Mouse (Mus musculus) granulocyte monocyte progenitor cell, adult 5-6 weeks (primary cell): ENCODE data around the gene Xrcc1. TPM values are rescaled to one million over a fixed set of nuclear protein-coding genes. Genes with fewer than 3 reads are reported as not detected.
"Not testable (repeated sequence)": the region's sequence is repeated elsewhere in the genome, so short reads cannot be mapped to it uniquely, and the experiment has no call there.

Source experiments
- ATAC-seq: replicated peaks from 2 replicates; pipeline ENCODE4 v1.8.0; 2016; ENCODE audit warnings: mild to moderate bottlenecking, moderate TSS enrichment, inconsistent platforms; ENCODE audit not compliant: poor library complexity, severe bottlenecking
- total RNA-seq, 2 experiments: library from RNA; stranded (forward) in 1 of 2; stranded (reverse) in 1 of 2; fragments of 200-712, 200-1000 nt in 1 of 2; fragments of >200 nt in 1 of 2; fragmentation: Nextera tagmentation in 1 of 2; gene quantifications; 2 replicates each; pipeline ENCODE4 v1.2.3; 2014 to 2017

Gene Xrcc1
- total RNA-seq (2014; fragmentation: Nextera tagmentation) (72.6 and 80.6 TPM in 2 replicates), total RNA-seq (2017) (38.6 and 40.9 TPM in 2 replicates)

DNA sequence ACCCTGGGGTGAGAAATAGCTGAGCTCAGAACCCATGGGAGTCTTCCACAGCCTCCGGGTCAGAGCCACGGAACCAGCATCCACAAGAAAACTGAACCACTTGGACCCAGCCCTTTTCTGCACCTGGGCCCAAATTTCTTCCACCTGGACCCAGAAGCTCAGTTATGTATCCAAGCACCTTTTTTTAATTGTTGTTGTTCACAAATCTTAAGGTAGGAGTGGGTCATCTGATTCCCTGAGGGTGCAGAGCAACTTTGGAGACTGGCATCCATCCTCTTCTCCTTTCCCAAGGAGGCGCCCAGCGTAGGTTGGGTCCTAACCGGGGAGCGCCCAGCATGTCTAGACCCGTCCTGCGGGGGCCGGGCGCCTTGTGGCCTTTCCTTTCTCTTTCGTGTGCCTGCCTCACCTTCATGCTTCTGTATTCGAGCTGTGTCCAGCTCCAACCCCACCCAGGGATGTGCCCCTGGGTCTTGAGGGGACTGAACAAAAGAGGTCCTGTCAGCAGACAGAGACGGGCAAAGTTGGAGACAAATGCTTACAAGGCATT is at the start of gene Xrcc1, which contains the start of gene Pinlyp:
TSS of gene Xrcc1 (plus strand) at position 222 of the 547 bp plus-strand sequence.
TSS of gene Pinlyp (minus strand) at position 51 of the 547 bp plus-strand sequence.
- ATAC-seq = no peak

DNA sequence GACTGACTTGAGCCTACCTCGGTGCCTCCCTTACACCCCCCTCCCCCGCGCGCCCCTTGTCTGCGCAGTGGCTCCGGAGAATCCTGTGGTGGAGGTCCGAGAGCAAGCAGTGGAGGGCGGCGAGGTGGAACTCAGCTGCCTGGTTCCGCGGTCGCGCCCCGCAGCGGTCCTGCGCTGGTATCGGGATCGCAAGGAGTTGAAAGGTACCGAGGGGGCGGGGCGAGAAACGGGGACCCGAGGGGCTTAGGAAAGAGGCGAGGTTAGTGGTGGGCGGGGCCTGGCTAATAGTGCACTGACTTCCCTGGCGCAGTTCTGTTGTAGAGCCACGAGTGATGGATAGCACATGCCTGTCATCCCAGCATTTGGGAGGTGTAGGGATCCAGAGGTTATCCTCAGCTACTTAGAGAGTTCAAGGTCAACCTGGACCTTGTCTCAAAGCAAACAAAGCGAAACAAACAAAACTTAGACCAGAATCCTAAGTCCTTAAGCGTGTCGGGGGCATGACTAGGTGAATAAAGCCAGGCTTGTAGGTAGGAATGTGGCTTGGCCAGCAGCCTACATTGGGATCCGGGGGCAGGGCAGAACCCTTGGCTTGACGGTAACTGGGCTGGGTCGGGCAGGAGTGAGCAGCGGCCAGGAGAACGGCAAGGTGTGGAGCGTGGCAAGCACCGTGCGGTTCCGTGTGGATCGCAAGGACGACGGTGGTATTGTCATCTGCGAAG is 46.1 kb upstream of the Xrcc1 start:
- peak; percentile 42 for ATAC-seq

DNA sequence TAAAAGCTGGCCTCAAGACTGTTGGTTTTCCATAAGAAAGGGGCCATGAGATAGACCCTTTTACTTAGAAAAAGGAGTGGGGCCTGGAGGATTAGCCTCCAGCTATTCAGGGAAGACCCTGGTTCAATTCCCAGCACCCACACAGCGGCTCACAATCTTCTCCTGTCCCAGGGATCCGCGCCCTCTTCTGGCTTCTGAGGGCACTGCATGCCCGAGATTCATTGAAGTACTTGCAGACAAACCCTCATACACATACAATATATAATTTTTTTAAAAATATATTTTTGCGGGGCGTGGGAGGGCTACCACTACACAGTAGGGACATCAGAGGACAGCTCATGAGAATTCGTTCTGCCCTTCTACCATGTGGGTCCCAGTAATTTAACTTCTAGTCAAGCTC is 45.2 kb upstream of the Xrcc1 start:
- no peak; the same call in 1 of the 2 replicates for ATAC-seq

DNA sequence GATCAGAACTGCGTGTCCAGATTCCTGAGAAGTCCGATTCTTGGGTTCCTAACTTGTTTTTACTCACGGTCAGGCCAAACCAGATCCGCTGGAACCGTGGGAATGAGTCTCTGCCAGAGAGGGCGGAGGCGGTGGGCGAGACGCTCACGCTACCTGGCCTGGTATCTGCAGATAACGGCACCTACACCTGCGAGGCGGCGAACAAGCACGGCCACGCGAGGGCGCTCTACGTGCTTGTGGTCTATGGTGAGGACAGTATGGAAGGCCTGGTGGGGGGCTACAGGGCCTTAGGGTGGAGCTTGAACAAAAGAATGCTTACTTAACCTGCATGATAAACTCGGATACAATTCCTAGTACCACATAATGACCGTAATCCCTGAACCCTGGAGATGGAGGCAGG is 44.6 kb upstream of the Xrcc1 start:
- ATAC-seq = no peak

DNA sequence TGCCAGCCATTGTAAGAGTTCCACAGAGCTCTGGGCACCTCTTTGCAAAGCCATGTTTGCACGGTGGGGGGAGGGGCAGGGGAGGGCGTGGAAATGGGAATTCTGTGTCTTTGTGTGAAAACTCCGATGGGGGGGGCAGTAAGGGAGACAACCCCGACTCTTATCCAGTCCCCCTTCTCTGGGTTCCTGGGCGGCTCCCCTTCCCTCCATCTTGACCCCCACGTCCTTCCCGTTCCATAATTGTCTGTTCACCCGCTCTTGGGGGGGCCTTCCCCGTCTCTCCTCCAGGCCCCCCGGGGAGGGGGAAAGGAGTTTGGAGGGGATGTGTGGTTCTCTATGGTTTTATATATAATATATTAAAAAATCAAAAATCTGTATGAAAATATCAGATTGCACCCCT is 42.1 kb upstream of the Xrcc1 start:
- ATAC-seq = no peak

DNA sequence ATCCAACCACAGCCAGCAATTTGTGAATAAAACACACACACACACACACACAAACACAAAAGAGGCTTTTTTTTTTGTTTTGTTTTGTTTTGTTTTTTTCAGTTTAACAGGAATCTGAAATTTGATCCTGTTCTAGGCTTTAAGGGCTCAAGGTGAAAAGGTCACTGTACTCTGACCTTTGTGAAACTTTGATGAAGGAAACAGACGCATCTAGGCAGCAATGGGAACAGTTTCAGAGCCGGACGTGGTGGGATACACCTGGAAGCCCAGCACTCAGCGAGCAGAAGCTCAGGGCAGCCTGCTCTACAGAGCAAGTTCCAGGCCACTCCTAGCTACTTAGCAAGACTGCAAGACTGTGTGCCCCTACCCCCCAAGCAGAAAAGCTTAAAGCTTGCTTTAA is 41.2 kb upstream of the Xrcc1 start:
- no peak for ATAC-seq

DNA sequence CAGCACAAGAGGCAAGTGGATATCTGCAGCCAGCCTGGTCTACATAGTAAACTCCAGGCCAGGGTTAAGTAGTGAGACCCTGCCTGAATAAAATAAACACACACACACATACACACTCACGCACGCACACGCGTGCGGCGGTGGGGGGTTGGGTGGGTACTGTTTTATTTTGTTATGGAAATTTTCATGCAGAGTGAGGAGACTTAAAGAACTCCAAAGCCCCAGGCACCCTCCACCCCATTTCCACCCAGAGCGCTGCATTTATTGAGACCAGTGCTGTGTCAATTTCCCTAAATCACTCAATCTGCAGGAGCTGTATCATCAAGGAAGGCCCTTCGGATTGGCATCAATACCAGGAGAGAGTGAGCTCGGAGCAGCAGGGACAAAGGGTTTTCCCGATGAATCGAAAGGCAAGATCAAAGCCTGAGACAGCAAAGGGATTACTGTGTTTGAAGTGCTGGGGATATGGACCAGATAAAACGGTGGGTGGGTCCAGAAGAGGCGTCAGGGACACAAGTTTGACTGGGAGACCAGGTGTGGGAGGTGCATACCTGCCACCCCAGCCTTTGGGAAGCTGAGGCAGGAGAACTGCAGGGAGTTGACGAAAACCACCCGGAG is 40.5 kb upstream of the Xrcc1 start:
- no peak for ATAC-seq

DNA sequence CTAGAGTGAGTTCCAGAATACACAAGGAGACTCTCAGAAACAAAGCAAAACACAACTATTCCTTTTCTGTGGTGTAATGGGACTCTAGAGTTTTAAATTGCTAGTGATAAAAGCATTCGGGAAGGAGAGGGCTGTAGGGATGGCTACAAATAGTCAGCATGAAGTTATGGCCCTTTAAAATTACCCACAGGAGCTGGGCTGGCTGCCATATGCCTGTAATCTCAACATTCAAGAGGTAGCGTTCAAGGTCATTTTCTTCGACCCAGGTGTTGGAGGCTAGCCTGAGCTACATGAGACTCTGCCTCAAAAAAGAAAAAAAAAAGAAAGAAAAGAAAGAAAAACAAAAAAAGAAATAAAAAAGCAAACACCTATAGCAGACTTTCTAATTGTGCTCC is 40.0 kb upstream of the Xrcc1 start:
- ATAC-seq = no peak

DNA sequence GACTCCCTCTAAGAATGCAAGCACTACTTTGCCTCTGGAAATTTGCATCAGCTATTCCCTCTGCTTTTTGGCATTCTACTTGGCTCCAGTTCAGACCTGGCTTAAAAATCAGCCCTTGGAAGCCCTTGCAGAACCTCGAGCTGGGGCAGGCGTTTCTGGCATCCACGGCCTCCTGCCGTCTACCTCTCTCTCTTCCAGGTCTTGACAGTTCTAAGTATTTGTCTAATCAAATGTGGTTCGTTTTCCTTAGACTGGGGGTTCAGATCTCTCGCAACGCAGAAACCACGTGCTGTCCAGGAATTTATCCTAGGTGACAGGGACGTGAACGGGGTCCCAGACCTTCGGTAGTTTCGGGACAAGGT is 39.6 kb upstream of the Xrcc1 start:
- no peak for ATAC-seq

DNA sequence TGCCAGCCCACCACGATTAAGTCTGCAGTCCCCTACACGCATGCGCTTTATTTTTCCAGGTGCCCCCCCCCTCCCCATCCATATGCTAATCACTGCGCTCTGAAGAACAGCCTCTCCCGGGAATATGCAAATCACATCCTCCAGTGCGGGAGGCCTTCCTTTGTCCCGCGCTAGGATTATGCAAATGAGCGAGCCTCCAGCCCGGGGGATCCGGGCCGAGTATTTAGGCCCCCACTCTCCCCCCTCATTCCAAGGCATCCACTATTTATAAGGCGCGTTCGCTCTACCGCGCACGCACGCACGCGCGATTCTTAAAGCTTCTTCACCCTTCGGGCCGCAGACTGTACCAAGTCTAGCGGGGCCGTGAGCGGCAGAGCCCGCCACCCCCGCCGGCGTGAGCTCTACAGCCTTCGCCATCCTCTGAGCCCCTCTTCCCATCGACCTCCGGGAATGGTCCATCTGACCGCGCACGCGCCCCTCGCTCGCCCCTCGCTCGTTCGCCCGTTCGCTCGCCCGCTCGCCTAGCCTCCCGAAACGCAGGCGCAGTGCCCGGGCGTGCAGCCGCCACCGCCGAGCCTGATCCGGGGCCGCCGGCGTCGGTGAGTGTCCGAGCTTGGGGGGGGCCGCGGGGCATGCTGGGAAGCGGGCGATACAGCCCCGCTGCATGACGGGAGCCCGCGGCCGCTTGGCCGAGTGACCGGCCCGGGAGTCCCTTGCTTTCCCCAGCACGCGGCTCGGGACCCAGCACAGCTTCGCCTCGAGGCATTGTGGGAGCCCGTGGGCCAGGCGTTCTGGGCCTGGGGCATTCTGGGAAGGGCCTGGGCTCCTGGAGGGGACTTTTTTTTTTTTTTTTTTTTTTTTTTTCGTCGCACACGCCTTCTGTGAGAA is 39.0 kb upstream of the Xrcc1 start, which contains the start of gene Zfp428:
TSS of gene Zfp428 (plus strand) at position 169 of the 888 bp plus-strand sequence.
- peak; percentile 78 for ATAC-seq

DNA sequence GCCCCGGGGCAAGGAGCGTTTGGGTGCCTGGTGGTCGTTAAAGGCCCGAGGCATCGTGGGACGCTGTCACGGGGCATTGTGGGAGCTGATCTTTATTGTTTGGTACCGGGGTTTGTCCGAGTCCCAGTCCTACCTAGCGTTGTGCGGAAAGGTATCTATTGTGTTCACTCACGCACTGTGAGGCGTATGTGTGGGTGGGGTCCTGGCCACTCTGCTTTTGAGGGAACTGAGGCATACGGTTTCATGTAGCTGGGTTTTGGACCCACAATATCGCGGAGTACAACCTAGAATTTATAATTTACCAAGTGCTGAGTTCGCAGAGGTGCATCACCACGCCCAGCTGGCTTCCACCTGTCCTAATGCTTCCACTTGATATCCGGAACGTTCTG is 38.4 kb upstream of the Xrcc1 start:
- 0 out of 2 replicates have a peak, but pooled peaks have one; percentile 1 for ATAC-seq

DNA sequence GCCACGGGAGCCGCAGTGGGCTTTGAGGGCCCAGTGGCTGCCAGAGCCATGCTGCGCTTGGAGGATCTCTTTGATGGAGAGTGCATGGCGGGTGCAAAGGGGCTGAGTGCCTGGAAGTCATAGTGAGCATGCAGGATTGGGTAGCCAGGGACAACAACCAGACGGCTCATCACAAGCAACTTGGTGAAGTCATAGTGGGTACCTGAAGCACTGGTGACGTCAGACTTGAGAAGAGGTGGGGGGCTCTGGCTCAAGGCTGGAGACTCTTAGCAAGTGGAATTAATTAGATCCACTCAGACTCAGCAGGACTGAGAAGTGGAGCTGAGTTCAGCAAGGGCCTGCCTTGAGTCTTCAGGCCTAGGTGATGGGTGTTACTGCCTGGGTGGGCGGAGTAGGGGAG is 33.7 kb upstream of the Xrcc1 start, which contains the start of gene AC161166.1:
TSS of gene AC161166.1 (minus strand) at position 101 of the 400 bp plus-strand sequence.
- ATAC-seq = no peak

DNA sequence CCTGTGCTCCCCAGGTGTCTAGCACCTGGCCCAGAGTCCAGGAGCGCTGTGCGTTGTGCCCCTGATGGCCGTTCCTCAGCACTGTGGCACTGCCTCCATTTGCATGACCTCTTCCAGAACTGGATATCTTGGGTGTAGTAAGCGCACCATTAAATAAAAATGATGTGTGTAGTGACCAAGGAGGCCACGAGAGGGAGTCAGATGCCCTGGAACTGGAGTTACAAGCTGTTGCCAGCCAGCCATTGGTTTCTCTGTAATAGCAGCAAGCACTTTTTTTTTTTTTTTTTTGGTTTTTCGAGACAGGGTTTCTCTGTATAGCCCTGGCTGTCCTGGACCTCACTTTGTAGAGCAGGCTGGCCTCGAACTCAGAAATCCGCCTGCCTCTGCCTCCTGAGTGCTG is 29.8 kb upstream of the Xrcc1 start:
- not testable (repeated sequence) for ATAC-seq

DNA sequence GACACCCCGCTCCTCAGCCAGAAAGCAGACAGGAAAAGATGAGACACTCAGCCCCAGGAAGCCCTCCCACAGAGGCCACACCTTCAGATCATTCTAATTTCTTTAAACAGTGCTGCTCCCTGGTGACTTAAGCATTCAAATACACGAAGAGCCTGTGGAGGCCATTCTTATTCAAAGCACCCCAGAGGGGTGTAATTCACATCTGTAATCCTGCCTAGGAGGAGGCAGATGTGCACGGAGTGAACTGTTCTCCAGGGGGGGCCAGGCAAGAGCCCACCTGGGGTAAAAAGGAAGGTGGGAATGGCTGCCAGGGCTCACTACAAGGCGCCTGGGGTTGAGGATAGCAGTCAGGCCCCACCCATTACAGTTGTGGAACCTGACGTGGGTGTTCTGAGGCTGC is 29.0 kb upstream of the Xrcc1 start:
- ATAC-seq = no peak

DNA sequence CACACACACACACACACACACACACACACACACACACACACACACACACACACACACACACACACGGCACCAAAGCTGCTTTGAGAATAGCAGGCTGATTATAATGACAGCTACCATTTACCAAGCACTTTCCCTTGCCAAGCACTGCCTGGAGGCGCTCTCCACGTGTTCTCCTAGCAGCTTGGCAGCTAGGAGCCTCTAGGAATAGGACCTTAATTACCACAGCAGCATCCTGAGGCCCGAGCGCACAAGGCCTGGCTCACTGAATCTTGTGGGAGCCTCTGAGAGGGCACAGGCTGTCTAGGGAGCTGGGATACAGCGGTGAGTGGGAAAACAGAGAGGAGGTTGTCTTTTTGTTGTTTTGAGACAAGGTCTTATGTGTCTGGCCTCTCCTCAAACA is 28.4 kb upstream of the Xrcc1 start:
- no peak for ATAC-seq

DNA sequence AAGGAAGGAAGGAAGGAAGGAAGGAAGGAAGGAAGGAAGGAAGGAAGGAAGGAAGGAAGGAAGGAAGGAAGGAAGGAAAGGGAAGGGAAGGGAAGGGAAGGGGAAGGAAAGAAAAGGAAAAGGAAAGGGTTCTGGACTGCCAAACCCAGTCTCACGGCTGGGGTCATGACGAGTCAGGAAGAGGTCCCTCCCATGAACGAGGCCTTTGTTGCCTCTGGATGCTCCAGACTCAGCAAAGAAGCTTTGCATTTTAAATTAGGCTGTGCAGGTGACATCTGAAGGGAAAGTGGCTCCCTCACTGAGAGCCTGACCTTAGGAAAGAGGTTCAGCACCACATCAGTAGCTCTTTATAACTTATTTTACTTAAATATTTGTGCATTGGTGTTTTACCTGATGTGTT is 27.0 kb upstream of the Xrcc1 start:
- ATAC-seq = no peak

DNA sequence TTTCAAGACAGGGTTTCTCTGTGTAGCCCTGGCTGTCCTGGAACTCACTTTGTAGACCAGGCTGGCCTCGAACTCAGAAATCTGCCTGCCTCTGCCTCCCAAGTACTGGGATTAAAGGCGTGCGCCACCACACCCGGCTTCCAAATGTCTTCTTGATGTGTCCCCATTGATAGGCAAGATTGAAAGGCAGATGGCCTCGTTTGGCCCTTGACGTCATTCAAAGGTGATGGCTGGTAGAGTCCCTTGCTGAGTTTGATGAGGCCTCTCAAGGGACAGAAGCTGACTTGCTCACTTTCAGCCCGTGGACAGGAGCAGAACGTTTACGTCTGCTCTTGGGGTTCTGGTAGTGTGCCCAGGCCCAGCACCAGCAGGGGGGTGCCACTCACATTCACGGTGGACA is 26.0 kb upstream of the Xrcc1 start:
- ATAC-seq = not testable (repeated sequence)

DNA sequence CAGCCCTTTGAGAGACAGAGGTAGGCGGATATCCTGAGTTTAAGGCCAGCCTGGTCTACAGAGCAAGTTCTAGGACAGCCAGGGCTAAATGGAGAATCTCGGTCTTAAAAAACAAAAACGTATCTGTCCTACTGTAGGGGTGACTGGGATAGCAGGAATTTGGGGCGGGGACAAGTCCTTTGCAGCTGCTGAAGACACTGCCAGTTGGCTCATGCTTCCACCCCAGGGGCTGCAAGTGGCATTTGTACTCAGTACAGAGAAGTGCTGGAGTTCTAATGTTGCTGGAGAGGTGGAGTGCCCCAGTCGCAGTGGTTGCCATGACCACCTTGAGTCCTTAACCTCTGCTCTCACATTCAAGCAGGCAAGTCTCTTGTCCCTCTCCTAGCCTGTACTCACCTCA is 23.3 kb upstream of the Xrcc1 start:
- no peak for ATAC-seq

DNA sequence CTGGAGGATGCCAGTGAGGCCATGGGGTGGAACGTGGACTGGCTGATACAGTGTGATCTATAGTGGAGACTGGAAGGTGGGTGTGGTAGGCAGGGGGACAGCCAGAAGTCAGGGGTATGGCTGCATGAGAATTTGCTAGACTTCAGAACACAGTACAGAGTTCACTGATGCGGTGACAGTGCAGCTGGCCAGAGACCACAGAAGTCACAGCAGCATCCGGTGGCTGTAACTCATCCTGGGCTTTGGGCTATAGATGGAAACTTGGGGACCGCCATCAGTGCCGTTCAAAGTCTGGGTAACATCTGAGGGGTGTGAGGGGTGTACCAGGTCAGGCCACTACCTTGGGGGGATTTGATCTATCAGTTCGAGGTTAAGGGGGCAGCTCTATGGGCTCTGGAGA is 22.4 kb upstream of the Xrcc1 start:
- no peak for ATAC-seq

DNA sequence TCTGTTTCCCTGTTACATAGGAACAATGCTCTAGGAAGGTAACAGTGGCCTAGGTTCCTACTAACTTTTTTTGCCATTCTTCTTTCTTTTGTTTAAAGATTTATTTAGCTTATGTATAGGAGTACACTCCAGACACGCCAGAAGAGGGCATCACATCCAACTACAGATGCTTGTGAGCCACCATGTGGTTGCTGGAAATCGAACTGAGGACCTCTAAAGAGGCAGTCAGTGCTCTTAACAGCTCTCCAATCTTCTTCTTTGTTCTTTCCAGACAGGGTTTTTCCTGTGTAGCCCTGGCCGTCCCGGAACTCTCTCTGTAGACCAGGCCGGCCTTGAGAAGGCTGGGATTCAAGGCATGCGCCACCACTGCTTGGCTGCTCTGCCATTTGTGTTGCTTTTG is 21.1 kb upstream of the Xrcc1 start:
- ATAC-seq = no peak
